In the genomic region with DNA sequence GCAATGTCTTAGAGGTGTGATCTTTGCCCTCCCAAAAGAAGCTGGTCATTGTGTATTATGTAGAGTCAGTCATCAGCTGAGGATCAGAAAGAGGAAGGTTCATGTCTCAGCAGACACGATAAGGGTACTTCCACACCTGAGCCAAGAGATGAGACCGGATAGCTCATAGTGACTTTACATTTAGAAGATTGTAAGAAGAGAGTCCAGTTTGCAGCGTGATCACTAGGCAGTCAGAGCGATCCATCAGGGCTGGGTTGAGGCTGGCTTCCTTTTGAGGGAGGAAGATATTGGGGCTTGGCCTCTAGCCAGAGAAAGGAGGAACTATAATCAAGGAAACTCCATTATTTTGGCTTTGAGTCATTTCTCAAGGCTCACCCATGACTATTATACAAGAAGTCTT, we compare ENCODE assay signal across 16 mouse cellular contexts. TPM values are rescaled to one million over a fixed set of nuclear protein-coding genes. Genes with fewer than 3 reads are reported as not detected.
DNase-seq lines count a peak whose midpoint lies in the region; ATAC-seq and TF ChIP-seq lines count a peak whose summit lies in the region.
"Had no signal": no experiment of that assay in that cellular context is flagged by ENCODE, and none has a peak within 500 bp of the region (broad histone marks: within the 10 kb centered on the region; RNA-seq: fewer than 3 reads in every experiment).

No protein-coding gene starts in this region.

- 57% methylated on average over 4 of the region's 4 CpGs for WGBS in heart, embryonic 15.5 days
- WGBS in macrophage (ENCODE audit: missing documents), result 10% methylated on average over 4 of the region's 4 CpGs

- no peak overlapping the region for H3K4me3 ChIP-seq in bone marrow macrophage, adult 2 months (ENCODE audit: insufficient read depth, low read length)
- H3K4me3 ChIP-seq in heart, embryonic 15.5 days, result no peak overlapping the region
- H3K4me3 ChIP-seq in macrophage (ENCODE audit: inconsistent target), result no peak overlapping the region
- H3K4me3 ChIP-seq: midbrain, embryonic 13.5 days had no signal

- H3K79me2 ChIP-seq in macrophage (ENCODE audit: inconsistent target), result no peaks in the 10 kb centered on the region

- H3K4me2 ChIP-seq in heart, embryonic 15.5 days, result no peak overlapping the region
- H3K4me2 ChIP-seq: liver, embryonic 11.5 days; midbrain, embryonic 13.5 days had no signal

- H3K4me1 ChIP-seq in bone marrow macrophage, adult 2 months (ENCODE audit: control insufficient read depth, insufficient read depth, low read length), result peaks cover 38% of the 10 kb centered on the region
- H3K4me1 ChIP-seq in heart, embryonic 15.5 days (replicated peaks), result peaks cover 39% of the 10 kb centered on the region

- no peaks in the 10 kb centered on the region for H3K9me3 ChIP-seq in heart, embryonic 15.5 days (replicated peaks)
- H3K9me3 ChIP-seq: midbrain, embryonic 13.5 days had no signal

- H3K9ac ChIP-seq in heart, embryonic 15.5 days, result no peak overlapping the region
- H3K9ac ChIP-seq: midbrain, embryonic 13.5 days had no signal

- H3K27ac ChIP-seq in bone marrow macrophage, adult 2 months (ENCODE audit: insufficient read depth, low read depth, low read length), result peak overlapping the region; percentile 86
- 0 out of 2 replicates have a peak overlapping the region, but pooled peaks have one; percentile 49 for H3K27ac ChIP-seq in heart, embryonic 15.5 days
- H3K27ac ChIP-seq in macrophage, result peak overlapping the region; percentile 61
- H3K27ac ChIP-seq: midbrain, embryonic 13.5 days had no signal

- ATAC-seq in heart, embryonic 15.5 days (replicated peaks; ENCODE audit: insufficient number of reproducible peaks, insufficient read depth, low FRiP score, low read depth), result no peak
- no peak for ATAC-seq in frontal cortex, adult (ENCODE audit: low TSS enrichment)
- ATAC-seq: intestine, postnatal 0 days; midbrain, embryonic 13.5 days had no signal

- no peaks in the 10 kb centered on the region for H3K36me3 ChIP-seq in heart, embryonic 15.5 days
- H3K36me3 ChIP-seq in macrophage (ENCODE audit: inconsistent target), result no peaks in the 10 kb centered on the region
- H3K36me3 ChIP-seq: midbrain, embryonic 13.5 days had no signal

- peak; percentile 47 for DNase-seq in kidney, postnatal 10 days
- DNase-seq in kidney, adult 9 months, result no peak
- no peak for DNase-seq in spleen, postnatal 14 days (ENCODE audit: low spot score in 2 of 2)
- DNase-seq in left cerebral cortex, adult 18-20 months (ENCODE audit: low spot score in 2 of 2), result no peak
- DNase-seq: cerebellum, postnatal 36 days; gastrocnemius, postnatal 25 days; thymus, adult 18-20 months had no signal

- no peaks in the 10 kb centered on the region for H3K27me3 ChIP-seq in heart, embryonic 15.5 days
- H3K27me3 ChIP-seq: midbrain, embryonic 13.5 days had no signal

- no peak for TF ChIP-seq CTCF in bone marrow macrophage, adult 2 months (IDR thresholded peaks at IDR 0.05; ENCODE audit: low read depth, low read length)

- TF ChIP-seq POLR2A in bone marrow macrophage, adult 2 months (IDR thresholded peaks at IDR 0.05; ENCODE audit: borderline replicate concordance, low read depth, low read length), result no peak

RNA-seq across cellular contexts. Expression of gene Numb, which starts 6.0 kb away (rescaled TPM):
- 33.0 and 42.4 TPM in 2 replicates for polyA plus RNA-seq in bone marrow macrophage, adult 2 months (2012; ENCODE audit: insufficient read depth, insufficient read length, missing spikeins)
- 28.0 and 29.5 TPM in 2 replicates for polyA plus RNA-seq in heart, embryonic 15.5 days (2015; fragmentation: Nextera tagmentation; extraction: Ambion mirVana)
- total RNA-seq in macrophage (2018; cell fraction: chromatin; rRNA removed), result 100 to 1,000 TPM in 13 of 26 experiments, 10 to 100 TPM in 13; 38.8 to 134 (median 102) TPM
- 10 to 100 TPM; 29.9 to 47.4 (median 39.5) TPM for total RNA-seq in macrophage (2018; cell fraction: cytosol; rRNA removed)
- 10 to 100 TPM; 31.4 to 93.3 (median 56.6) TPM for total RNA-seq in macrophage (2018; cell fraction: nucleus; rRNA removed)
- polyA plus RNA-seq in macrophage (2018), result 32.8 to 57.9 TPM (median 47.1 TPM) in 3 replicates
- 10 to 100 TPM; 69.9 to 76.2 TPM for total RNA-seq in left cerebral cortex, adult 18-20 months (2021)

RNA-seq across cellular contexts. Expression of gene Riox1, which starts 22.7 kb away (rescaled TPM):
- polyA plus RNA-seq in bone marrow macrophage, adult 2 months (2012; ENCODE audit: insufficient read depth, insufficient read length, missing spikeins), result 7.2 and 8.0 TPM in 2 replicates
- polyA plus RNA-seq in heart, embryonic 15.5 days (2015; fragmentation: Nextera tagmentation; extraction: Ambion mirVana), result 7.9 and 10.2 TPM in 2 replicates
- total RNA-seq in macrophage (2018; cell fraction: chromatin; rRNA removed), result 1 to 10 TPM in 24 of 26 experiments, under 1 TPM in 2; 0.74 to 8.4 (median 2.9) TPM
- total RNA-seq in macrophage (2018; cell fraction: cytosol; rRNA removed), result 10 to 100 TPM in 5 of 26 experiments, 1 to 10 TPM in 21; 3.9 to 13.8 (median 7.9) TPM
- 10 to 100 TPM in 4 of 26 experiments, 1 to 10 TPM in 22; 3.1 to 15.2 (median 6.0) TPM for total RNA-seq in macrophage (2018; cell fraction: nucleus; rRNA removed)
- 3.4 to 15.2 TPM (median 7.3 TPM) in 3 replicates for polyA plus RNA-seq in macrophage (2018)
- total RNA-seq in left cerebral cortex, adult 18-20 months (2021), result 10 to 100 TPM; 18.0 to 20.1 TPM

RNA-seq across cellular contexts. Expression of gene Heatr4, which starts 56.9 kb away (rescaled TPM):
- not detected in 2 replicates for polyA plus RNA-seq in bone marrow macrophage, adult 2 months (2012; ENCODE audit: insufficient read depth, insufficient read length, missing spikeins)
- not detected in 2 replicates for polyA plus RNA-seq in heart, embryonic 15.5 days (2015; fragmentation: Nextera tagmentation; extraction: Ambion mirVana)
- under 1 TPM in 1 of 26 experiments, not detected in 25; 0.25 TPM for total RNA-seq in macrophage (2018; cell fraction: chromatin; rRNA removed)
- total RNA-seq in macrophage (2018; cell fraction: cytosol; rRNA removed), result under 1 TPM in 2 of 26 experiments, not detected in 24; under 0.01 to 0.05 TPM
- total RNA-seq in macrophage (2018; cell fraction: nucleus; rRNA removed), result not detected
- polyA plus RNA-seq in macrophage (2018), result not detected in 3 replicates
- total RNA-seq in left cerebral cortex, adult 18-20 months (2021), result not detected
- total RNA-seq: gastrocnemius, postnatal 25 days had no signal
- polyA plus RNA-seq: brain, embryonic 14.5 days; liver, embryonic 11.5 days; midbrain, embryonic 13.5 days; neural tube, embryonic 14.5 days had no signal

RNA-seq across cellular contexts. Expression of gene Acot2, which starts 59.9 kb away (rescaled TPM):
- polyA plus RNA-seq in bone marrow macrophage, adult 2 months (2012; ENCODE audit: insufficient read depth, insufficient read length, missing spikeins), result 12.5 and 15.0 TPM in 2 replicates
- polyA plus RNA-seq in heart, embryonic 15.5 days (2015; fragmentation: Nextera tagmentation; extraction: Ambion mirVana), result 65.8 and 78.0 TPM in 2 replicates
- 1 to 10 TPM in 8 of 26 experiments, under 1 TPM in 10, not detected in 8; 0.36 to 4.2 (median 0.88) TPM for total RNA-seq in macrophage (2018; cell fraction: chromatin; rRNA removed)
- 10 to 100 TPM in 11 of 26 experiments, 1 to 10 TPM in 15; 6.1 to 17.9 (median 9.6) TPM for total RNA-seq in macrophage (2018; cell fraction: cytosol; rRNA removed)
- total RNA-seq in macrophage (2018; cell fraction: nucleus; rRNA removed), result 10 to 100 TPM in 1 of 26 experiments, 1 to 10 TPM in 25; 2.2 to 11.3 (median 4.8) TPM
- polyA plus RNA-seq in macrophage (2018), result 9.4 to 14.1 TPM (median 11.7 TPM) in 3 replicates
- total RNA-seq in left cerebral cortex, adult 18-20 months (2021), result 10 to 100 TPM in 1 of 2 experiments, 1 to 10 TPM in 1; 9.9 to 10.9 TPM
